Mouse (Mus musculus): ENCODE results near the gene Ubl4a.

GRCm38 (mm10) chrX:74359171-74359570 lies 13.8 kb downstream of the Ubl4a start:
- no peak for TF ChIP-seq POLR2A (IDR thresholded peaks at IDR 0.05; ENCODE audit: extremely low read depth, insufficient read depth, low read length)
- TF ChIP-seq CTCF (IDR thresholded peaks at IDR 0.05; ENCODE audit: low read depth, low read length): no peak

All from liver, adult 2 months (tissue).